Mouse (Mus musculus) monocyte, adult 5-6 weeks (primary cell): ENCODE measurements around the gene Tmem200a. TPM values are rescaled to one million over a fixed set of nuclear protein-coding genes. Genes with fewer than 3 reads are reported as not detected.

ENCODE experiments used
- ATAC-seq: fragments of 153-309, 156-312 bp; replicated peaks from 2 replicates; pipeline ENCODE4 v1.8.0; 2017; ENCODE audit warnings: mild to moderate bottlenecking; ENCODE audit not compliant: low TSS enrichment, insufficient number of reproducible peaks, severe bottlenecking, poor library complexity, low FRiP score
- total RNA-seq: library from RNA; stranded (forward); fragments of 200-1000, 200-491, 200-594 nt; gene quantifications from 3 replicates; pipeline ENCODE4 v1.2.3, GENCODE M21; 2017

The Tmem200a gene
- total RNA-seq, 1 experiment from 2014 or later = not detected

DNA sequence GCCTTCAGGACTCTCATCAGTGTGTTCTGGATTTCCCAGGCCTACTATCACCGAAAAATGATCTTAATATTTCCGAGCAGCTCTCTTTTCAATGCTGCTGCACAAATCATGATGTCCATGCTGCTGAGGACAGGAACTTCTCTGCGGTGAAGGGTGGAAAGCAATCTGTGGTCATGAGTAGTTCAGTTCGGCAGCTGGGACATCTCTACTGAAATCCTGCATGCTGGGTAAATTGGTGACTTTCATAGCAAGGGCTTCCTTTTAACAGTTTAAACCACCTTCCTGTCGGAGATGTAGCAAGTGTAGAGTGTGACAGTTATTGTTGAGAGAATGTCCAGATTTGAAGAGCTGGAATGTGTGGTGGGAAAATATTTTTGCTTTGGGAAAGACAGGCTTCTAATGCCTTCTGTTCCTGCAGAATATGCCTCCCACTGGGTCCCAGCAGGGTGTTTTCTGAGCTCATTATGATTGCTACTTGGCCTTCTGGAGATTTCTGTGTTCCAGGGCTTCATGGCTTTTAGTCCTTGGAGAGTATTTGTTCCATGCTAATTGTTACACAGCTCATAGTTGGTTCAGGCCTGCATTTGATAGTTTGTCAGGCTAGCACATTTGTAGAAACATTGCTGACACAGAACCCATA lies 79.4 kb downstream of the Tmem200a start:
- no peak for ATAC-seq

- no peak for ATAC-seq
Measured at GRCm38 (mm10) chr10:25984056-25984455, 94.8 kb downstream of the Tmem200a start.

- no peak for ATAC-seq
Measured at GRCm38 (mm10) chr10:25982617-25983016, 96.2 kb downstream of the Tmem200a start.

DNA sequence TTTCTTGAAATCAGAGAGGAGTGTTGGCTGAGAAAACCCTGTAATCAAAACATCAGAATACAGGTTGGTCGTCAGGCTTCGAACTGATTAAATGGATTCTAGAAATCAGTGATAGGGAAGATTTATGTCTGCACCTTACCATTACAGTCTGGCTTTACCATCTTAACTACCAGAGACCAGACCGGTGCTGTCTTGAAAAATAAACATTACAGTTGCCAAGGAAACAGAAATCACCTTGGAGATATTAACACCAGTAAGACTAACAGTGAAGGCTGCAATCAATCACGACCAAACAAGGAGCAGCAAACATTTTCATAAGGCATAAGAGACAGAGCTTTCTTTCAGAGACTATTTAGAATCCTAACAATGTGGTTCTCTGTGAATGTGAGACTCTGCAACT lies 116.0 kb downstream of the Tmem200a start:
- ATAC-seq = no peak

DNA sequence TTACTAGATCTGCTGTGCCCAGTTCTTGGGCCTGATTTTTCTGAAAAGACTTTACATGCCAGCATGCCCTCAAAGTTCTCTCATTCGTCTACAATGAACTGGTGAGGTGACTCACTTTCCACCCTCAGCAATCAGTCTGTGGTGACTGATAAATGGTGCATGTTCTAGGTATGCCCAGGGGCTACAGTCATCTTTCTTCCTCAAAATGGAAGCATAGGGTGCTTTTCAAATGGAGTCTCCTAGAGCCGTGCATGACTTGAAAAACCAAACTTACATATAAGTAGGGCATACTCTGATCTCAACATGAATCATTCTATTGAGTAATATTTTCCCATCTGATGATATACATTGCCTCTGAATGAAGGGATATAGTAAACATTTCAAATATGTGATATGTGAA lies 117.8 kb downstream of the Tmem200a start:
- no peak for ATAC-seq

GRCm38 (mm10) chr10:25958762-25959753 lies 119.8 kb downstream of the Tmem200a start:
- ATAC-seq = no peak

DNA sequence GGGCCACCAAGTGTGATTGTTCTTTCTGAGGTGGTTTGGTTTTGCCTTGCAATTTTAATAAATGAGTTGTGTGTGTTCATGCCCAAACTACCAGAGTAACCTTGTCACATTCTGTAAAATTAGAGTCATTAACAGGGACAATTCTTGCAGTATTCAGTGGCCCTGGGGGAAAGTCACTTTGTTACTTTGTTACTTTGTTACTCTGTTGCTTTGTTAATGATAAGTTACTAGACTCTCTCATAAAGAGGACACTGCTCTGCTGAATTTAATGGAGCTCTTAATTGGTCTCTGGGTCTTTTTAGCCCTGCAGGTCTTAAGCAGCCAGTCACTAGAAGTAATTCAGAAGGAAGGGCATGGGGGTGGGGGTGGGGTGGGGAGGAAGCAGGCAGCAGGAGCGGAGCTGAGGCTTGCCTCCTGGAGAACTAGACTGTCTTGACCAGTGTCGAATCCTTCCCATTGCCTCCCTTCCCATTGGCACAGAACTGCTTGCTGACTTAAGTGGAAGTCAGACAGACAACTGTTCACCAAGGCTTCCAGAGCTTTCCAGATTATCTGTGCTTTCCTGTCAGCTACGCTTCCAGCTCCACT lies 124.1 kb downstream of the Tmem200a start:
- no peak for ATAC-seq

- ATAC-seq = no peak
Measured at GRCm38 (mm10) chr10:25952838-25953237, 126.0 kb downstream of the Tmem200a start.

DNA sequence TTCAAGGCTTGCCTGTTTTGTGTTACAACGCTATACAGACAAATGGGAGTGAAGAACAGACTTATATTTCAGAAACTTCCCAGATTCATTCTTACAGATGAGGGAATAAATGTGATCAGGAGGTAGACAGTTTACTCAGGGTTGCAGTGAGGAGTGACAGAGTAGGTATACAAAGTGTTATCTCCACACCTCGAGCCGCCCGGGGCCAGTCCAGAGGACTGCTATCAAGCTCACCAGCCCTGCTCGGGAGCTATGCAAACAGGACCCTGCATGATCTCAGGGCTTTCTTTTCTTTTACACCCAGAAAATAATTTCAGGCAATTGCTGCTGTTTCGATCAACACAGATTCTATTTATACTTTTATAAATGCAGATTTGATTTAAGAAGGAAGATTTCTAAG lies 126.7 kb downstream of the Tmem200a start:
- ATAC-seq = no peak

GRCm38 (mm10) chr10:25945866-25946265 lies 133.0 kb downstream of the Tmem200a start:
- ATAC-seq = no peak

- ATAC-seq = no peak
Measured at GRCm38 (mm10) chr10:25944641-25945040, 134.2 kb downstream of the Tmem200a start.

DNA sequence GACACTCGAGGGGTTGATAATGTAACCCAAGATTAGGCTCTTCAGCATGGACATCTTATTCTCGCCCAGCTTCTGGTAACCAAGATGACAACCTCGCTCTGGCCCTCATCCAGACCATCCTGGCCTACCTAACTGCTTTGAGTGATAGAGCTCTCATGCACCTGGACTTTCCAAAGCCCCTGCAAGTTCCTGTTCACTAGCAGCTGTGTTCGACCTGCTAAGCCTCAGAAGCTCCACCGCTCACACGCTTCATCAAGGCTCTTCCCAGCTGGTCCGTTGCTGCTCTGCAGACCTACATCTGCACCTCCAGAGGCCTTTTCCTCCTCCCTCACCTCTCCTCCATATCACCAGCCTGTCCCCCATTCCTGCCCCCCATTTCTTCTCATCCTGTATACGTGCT lies 147.1 kb downstream of the Tmem200a start:
- no peak for ATAC-seq

DNA sequence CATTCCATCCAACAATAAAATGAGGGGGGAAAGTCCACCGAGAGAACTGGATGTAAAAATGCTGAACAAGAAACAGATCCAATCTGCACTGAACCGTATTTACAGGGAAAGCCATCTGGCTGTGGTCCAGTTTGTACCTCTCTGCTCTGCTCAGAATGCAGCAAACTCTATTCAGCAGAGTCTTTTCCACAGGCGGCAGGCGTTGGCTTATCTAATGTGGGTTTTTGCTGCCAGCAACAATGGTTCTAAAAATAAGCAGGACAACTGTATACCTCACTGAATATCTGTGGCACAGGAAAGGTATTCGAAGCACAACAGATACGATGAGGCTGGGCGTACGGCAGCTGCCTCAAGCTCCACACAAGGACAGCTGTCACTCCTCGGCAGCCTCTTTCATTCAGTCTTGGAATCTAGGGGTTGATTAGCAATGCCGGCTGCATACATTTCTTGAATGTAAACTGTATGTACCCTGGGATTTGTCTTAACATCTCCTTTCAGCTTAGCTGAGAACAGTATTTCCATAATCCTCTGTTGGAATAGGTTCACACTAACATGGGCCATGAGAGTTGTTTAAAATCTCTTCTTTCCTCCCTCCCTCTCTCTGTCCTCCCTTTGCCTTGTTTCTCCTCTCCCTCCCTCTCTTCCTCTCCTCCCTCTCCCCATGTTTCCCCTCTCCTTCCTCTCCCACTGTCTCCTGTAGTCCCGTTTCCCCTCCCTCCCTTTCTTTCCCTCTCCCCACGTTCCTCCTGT lies 149.3 kb downstream of the Tmem200a start:
- no peak for ATAC-seq

DNA sequence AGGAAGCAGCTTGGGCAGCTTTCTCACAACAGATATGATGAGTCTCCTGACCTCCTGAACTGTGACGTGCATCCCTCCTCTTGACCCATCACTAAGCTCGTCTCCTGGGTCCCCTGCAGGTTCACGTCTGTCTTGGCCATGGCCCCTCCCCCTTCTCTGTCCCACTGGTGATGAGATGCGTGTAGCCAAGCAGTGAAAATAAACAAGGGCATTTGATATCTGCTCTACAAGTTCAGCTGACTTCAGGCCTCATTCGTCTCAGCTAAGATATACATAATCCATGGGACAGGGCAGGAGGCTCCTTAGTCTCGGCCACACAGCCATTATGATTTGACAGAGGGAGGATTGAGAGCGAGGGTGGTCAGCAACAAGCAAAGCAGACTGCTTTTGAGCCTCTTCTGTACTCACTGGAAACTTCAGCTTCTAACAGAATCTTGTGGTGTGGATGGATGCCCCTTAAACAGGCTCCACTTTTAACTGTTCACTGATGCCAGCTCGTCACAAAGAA lies 149.9 kb downstream of the Tmem200a start:
- ATAC-seq = no peak

GRCm38 (mm10) chr10:25928448-25928786 lies 150.4 kb downstream of the Tmem200a start:
- ATAC-seq = no peak

GRCm38 (mm10) chr10:25927553-25928447 lies 151.1 kb downstream of the Tmem200a start:
- no peak for ATAC-seq

GRCm38 (mm10) chr10:25920640-25921278 lies 158.1 kb downstream of the Tmem200a start:
- ATAC-seq = no peak
